Mouse (Mus musculus) retina, adult 2 months (tissue): ENCODE data around the gene Ndufc2.

ENCODE experiments used
- DNase-seq: peaks from one replicate; pipeline ENCODE4 v3.0.0-alpha.2; 2012; ENCODE audit warnings: low read depth, low spot score

The Ndufc2 gene

DNA sequence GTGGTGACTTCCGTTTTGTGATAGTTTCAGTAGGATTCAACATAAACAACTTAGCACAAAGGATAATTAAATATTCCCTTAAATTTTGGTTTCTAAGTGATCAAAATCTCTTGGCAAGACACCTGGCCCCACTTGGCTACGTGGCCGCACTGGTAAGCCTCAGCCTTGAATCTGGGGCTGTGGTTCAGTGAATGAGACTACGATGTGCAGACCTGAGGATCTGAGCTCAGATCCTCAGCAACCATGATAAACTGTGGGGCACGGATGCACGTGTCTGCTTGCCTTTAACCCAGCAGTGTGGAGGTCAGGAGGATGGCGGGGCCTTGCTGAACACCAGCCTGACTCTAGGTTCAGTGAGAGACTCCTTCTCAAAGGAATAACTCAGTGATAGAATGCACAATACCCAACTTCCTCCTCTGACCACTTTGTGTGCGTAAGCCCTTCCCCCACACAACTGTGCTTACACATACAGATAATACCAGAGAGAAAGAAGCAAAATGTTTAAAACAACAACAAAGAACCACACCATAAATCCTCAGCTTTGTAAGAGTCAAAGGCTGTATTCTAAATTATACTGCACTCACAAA lies 12.1 kb upstream of the Ndufc2 start:
- DNase-seq: no peak

DNA sequence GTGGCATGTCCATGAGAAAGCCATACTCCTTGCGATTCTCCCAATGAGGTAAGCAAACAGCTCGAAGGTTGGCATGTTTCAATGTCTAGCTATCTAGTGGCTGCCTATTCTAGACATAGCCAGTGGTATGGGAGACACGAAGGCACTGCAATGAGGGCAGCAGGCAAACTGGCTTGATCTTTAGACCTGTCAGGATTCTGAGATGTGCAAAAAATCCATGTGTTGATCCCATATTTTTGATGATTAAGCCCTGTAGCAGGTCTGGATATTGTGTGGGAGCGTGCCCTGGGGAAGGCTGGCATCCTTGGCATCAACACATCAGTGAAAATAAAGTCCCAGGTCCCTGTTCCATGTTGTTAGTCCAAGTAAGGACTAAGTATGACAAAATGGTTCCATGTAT lies 11.3 kb upstream of the Ndufc2 start:
- no peak for DNase-seq

DNA sequence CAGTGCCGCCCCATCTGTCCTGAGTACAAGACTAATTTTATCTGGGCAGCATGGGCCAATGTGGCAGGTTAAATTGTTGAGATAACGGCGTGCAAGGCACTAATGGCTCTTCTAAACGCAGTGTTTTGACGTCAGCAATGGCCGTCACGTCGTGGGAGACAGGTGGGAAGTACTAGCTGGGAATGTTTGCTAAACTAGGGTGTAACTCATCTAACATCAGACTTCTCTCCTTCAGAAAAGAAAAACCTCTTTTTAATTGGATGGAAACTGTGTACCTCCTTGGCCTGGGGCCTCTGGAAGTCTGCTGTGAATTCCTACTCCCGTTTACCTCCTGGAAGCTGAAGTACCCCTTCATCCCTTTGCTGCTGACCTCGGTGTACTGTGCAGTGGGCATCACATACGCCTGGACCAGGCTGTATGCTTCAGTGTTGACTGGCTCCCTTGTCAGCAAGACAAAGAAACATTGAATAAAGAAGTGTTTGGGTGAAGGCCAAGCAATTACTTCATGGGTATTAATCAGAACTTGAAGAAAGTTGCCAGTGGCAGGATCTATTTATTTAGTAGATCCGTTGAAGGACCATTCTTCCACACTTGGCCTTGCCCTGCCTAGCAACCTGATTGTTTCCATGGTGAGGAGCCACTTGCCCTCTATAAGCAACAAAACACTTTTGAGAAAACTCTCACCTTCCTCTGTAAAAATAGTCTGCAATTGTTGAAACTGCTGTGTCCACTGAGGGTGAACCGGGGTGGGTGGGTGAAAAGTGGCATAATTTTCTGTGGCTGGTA lies 8.3 kb upstream of the Ndufc2 start:
- DNase-seq: no peak

DNA sequence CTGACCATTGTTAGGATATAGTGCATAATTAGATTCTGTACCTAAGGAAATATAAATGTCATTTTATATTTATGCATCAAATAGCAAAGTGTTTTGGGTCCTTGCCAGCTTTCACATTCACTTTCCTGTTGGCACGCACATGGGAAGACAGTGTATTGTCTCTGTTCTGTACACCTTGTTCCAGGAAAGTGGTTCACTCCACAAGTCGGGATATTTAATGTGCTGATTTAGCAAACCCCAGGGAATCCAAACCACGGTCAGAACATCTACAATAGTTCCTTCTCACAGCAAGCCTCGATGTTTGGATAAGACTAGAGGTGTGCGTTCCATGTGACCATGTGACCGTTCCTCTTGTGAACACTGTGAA lies 7.7 kb upstream of the Ndufc2 start:
- DNase-seq: no peak

DNA sequence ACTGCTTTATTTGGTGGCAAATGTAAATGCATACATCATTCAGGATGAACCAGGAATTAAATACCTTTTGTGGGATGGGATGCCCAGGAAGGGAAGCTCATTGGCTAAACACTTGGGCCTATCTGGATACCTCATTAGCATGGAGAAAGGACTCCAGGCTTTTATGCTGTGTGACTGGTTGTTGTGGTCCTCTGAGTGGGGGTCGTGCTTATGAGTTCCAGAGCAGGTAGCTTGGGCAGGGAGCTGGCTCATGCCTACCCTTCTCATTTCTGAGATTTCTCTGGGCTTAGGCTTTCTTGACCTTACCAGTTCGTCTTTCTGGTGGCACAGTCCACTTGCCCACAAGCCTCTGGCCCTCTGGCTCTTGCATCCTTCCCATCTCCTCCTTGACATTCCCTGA lies 5.4 kb upstream of the Ndufc2 start:
- DNase-seq: no peak

DNA sequence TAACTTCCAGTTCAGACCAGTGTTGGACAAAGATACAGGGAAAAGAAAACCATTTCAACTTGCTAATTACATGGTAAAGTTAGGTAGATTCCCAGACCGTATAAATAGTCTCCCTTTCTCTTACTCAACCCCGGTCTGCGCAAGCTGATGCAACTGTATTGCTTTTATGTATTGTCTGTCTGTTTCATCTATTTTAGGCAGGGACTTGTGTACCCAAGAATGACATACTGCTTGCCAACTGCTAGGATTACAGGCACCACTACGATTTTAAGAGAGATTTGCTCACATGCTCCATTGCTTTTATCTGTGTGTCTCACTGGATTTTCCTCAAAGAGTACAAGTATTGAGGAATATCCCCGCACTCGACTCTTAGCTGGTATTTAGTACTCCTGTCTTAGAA lies 860 bp upstream of the Ndufc2 start:
- DNase-seq: no peak

DNA sequence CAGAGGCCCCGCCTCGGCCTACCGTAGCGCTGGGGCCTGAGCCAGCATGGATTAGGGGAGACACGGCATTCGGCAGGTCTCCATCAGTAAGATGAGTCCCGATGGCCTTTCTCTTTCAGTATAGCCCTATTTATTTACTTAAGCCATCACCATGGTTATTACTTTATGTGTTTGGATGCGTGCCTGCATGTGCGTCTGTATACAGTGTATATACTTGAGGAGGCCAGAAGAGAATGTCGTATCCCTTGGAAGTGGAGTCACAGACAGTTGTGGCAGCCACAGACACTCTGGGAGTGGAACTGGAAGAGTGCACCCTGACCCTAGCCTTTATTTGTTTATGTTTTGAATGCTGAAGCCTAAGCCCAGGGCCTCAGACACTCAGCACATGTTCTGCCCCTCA lies 7.3 kb downstream of the Ndufc2 start:
- no peak for DNase-seq

DNA sequence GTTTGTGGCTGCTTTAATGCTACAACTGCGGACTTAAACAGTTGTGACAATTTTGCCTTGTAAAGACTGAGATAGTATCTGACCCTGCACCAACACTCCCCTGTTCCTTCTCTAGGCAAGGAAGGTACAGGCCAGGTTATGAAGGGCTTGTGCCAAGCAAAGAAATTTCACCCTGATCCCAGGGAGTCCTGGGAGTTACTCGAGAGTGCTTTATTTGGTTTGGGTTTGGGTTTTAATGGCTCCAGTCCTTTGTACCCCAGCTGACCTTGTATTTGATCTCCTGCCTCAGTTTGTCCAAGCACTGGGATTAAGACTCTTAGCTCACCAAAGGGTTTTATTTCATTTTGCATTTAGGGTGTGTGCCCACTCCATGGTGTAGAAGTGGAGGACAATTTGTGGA lies 11.3 kb downstream of the Ndufc2 start:
- DNase-seq: no peak

DNA sequence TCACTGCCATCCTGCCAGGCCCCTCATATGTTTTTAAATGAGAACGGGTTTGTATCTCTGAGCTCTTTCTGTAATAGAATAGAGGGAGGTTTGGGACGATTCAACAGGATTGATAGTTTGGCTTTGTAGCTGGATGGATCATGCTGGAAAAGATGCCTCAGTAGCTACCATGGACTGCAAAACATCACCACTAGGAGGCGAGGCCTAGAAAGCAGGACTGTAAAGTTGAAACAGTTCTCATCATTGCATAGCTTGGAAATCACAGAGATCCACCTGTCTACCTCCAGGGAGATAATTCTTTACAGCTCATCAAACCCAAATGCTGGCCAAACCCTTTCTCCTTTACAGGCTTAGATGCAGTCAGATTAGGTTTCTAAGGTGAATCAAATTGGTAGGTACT lies 11.8 kb downstream of the Ndufc2 start:
- no peak for DNase-seq

DNA sequence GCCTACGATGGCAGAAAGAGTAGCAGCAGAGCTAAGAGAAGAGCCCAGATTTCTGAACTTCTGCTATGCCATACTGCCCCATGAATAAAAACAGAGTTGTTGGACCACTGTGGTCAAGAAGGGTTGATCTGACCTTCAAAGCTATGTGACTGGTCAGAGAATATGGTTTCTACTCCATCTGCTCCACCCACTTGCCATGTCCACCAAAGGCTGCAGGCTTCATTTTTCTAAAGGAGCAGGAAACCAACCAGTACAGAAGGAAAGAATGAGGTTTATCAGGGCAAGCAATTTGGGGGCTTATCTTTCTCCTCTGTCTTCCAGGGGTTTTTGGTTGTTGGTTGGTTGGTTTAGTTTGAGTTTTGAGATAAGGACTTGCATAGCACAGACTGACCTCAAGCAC lies 14.2 kb downstream of the Ndufc2 start:
- no peak for DNase-seq

DNA sequence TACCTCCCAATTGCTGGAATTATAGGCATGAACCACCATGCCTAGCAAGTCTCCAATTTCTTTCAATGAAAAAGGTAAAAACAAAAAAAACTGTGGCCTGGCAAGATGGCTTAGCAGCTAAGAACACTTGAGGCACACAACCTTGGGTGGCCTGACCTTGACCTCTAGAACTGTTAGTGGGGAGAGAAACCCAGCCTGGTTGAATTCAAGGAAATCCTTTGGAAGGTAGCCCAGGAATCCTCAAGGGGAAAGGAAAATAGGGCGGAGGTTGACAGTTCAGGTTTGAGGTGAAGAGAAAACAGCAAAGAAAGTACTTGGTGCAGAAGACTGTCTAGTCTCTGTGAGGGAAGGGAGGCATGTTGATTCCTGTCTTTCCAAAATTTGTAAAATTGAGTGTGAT lies 14.6 kb downstream of the Ndufc2 start:
- no peak for DNase-seq

DNA sequence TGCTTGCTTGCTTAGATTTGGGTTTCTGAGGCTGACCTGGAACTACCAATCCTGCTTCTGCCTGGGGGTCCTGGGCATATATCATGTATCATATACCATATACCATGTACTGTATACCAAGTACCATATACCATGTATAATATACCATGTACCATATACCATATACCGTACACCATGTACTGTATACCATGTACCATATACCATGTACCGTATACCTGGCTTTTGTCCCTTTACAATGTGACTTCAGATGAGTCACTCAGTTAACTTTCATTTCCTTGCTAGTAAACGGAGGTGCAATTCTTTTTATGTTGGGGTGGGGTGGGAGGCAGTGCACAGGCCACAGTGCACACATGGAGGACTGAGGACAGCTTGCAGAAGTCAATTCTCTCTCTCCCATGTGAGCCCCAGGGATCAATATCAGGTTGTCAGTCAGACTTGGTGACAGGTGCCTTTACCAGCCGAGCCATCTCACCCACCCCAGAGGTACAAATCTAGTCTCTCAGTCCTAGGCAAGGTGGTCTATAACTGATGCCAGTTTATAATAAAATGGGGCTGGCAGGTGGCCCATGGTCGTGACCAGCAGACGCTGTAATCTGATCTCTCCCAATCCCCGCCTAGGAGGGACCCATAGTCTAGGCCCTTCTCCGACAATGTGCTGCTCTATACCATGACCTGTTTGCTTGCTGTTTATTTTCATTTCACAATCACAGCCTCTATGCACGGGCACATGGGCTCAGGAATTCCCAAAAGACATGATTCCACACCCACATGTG lies 15.3 kb downstream of the Ndufc2 start:
- no peak for DNase-seq

DNA sequence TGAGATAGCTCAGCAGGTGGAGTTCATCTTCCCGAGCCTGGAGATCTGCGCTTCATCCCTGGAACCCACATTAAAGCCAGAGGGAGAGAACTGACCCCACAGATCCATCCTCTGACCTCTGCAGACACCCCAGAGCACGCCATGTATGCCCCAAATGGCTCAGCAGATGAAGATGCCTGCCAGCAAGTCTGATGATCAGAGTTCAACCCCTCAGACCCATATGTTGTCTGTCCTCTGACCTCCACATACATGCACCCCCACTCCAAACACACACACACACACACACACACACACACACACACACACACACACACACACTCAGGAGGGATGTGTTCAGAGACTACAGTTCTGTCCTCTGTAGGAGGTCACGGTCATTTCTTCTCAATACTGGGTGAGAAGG lies 16.7 kb downstream of the Ndufc2 start:
- no peak for DNase-seq

DNA sequence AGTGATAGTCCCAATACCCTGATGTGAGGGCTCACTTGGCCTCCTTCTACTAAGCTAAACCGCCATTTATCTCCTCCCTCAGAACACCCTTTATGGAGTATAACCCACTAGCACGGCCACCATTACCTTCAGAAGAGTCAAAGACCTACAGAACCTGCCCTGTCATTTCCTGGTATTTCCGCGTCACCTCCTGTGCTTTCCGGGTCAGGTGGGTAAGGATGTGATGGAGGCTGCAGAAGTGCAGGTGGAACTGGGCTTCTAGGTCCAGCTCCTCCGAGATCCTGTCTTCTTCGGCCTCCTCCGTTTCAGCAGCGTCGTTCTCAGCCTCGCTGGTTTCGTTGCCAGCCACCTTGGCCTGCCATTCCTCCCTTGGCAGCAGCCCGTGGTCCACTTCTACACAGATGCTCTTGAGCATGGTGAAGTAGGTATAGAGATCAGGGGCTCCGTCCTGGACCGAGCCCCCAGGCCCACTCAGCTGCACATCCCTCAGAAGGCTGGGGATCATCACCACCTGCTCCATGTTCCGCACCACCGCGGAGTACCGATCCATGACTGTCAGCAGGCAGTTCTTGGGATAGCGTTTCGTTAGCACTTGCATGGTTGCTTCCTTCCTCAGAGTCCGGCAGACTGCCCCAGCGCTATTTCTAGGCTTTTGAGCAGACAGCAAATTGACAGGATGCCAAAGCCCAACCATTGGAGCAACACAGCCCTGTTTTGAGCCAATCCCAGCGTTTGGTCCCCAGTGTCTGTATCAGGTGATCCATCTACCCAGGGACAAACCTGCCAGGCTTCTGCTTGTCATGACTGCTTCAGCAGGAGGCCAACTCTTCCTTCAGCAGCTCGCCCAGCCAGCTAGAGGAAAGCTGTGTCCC lies 17.3 kb downstream of the Ndufc2 start, which contains the start of gene Thrsp:
TSS of gene Thrsp (minus strand) at position 825 of the 872 bp plus-strand sequence.
- DNase-seq: peak; percentile 42

DNA sequence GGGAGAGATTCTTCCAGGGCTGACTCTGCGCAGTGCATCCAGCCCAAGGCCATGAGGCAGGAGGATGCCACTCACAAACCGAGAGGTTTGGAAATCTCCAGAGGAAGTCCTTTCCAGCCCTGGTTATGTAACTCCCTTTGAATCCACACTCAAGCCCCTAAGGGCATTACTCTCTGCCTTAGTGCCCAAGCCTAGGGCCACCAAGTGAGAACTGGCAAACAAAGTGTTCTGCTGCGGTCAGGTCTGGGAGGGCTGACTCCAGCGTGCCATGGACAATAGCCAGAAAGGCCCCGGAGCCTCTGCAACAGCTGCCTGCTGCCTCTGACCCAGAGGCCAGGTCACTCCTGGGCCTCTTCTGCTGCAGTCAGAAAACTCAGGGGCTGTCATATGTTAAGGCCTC lies 18.9 kb downstream of the Ndufc2 start:
- DNase-seq: no peak

DNA sequence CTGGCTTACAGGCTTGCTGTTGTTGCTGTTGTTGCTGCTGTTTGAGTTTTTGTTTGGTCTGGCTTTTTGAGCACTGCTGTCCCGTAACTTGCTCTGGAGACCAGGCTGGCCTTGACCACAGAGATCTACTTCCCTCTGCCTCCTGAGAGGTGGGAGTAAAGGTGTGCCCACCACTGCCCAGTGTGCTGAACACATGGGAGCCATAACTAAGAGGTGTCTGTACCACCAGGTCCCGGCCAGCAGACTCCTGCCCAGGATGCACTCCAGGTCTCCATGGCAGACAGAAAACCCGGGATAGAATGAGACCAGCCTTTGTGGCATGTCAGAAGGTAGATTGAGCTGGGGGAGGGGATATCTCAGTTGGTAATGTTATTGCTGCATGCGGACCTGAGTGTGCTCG lies 19.4 kb downstream of the Ndufc2 start:
- DNase-seq: no peak

DNA sequence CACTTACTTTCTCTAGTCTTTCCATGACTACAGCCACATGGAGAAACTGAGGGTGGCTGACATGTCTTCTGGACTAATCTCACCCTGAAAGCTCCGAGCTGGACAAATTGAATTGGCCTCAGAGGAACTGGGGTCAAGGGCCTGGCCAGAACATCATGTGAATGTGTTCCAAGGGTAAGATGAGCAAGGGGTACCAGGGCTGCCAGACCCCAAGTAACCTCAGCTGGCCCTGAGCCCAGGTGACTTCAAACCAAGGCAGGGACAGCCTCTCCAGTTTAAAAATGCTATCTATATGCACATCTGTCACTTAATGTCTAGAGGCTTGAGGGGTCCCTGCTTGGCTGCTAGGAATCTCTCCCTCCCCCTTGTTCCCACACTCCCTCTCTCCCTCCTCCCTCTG lies 20.6 kb downstream of the Ndufc2 start:
- DNase-seq: no peak

DNA sequence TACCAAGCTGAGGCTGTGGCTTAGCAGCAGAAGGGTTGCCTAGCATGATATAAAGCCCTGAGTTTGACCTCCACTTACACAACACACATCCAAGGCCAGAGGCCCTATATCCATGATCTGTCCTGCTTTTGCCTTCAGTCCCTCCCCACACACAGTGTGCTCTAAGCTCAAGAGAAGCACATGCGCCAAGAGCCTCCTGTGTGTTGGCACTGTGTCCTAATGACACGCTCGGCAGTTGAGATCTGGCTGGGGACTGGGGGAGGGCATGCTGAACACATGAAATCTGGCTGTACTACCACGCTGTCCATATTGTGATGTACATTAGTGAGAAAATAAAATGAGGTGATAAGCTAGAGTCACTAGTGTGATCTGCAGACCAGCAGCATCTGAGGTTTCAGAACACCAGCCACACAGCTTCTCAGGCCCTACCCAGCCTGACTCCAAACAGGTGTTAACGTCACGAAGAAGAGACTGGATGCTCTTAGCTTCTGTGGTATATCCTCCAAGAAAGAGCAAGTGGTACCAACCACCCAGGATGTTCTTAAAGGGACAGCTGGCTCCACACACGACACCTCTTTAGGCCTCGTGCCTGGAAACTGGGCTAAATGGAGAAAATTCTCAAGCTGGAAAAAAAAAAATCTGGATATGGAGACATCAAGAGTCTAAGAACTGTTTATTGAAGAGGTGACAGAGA lies 21.3 kb downstream of the Ndufc2 start:
- DNase-seq: no peak

DNA sequence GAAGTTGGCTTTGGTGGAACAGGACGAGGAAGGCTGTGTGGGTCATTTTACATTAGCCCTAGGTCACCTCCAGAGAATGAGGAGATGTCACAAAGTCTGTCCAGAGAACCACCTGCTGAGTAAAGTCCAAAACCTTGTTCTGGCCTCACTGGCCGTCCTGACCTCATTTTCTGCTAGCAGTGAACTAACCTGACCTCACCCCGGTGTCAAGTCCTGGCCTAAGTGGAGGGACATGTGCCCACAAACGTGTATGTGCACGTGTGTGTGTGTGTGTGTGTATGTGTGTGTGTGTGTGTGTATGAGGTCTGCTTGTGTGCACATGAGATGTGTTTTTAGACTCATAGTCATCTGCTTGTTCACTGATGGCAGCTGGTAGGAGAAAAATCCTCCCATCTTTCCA lies 24.0 kb downstream of the Ndufc2 start:
- no peak for DNase-seq

DNA sequence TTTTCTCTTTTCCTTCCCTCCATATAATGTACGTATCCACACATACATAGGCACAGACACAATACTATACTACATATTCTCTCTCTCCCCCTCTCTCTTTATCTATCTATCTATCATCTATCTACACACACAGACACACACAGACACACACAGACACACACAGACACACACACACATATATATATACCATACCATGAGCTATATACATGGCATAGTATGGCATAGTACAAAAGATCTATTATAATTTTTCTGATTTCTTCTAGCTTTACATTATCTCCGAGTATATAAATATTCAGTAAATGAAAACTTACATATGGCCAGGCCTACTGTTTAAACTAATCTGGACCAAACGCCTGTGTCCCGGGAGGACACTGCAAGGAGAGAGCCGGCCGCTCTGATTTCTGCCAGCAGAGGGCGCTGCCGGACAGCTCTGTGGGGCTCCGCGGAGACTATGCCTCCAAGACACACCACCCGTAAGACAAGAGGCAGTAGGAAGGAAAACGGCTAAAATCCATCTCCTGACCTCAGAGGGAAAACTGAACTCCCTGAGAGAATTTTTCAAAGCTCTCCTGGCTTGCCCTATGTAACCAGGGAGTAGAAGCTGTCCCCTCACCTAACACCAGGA lies 24.9 kb downstream of the Ndufc2 start:
- DNase-seq: peak; percentile 61

DNA sequence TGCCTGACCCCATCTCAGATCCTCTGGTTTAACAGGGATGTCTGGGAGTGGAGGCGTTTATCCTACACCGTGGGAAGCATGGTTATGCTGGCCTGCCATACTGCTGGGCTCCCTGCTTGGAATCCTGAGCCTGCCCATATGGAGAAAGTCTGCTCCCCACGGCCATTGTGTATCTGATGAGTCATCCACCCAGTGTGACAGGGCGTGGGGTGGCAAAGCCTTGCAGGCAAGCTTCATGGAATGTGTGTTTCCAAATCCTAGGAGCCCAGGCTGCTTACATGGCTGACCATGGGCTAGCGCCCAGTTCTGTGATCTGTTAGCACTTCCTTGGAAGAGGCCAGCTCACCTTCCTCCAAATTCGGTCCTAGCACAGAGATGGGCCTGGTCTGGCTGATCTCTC lies 26.8 kb downstream of the Ndufc2 start:
- no peak for DNase-seq
